ENCODE assay signal across 7 mouse cellular contexts in genomic region chr2:11553471-11554400, GRCm38 (mm10). TPM values are rescaled to one million over a fixed set of nuclear protein-coding genes. Genes with fewer than 3 reads are reported as not detected.
DNase-seq lines count a peak whose midpoint lies in the region; ATAC-seq lines count a peak whose summit lies in the region.

TSS of gene Pfkfb3 (minus strand) at chr2:11554077.

- 2% methylated on average over 66 of the region's 67 CpGs for WGBS in embryonic facial prominence, embryonic 11.5 days
- WGBS in limb, embryonic 10.5 days = 2% methylated on average over 67 of the region's 67 CpGs
- WGBS in midbrain, embryonic 11.5 days = 2% methylated on average over 63 of the region's 67 CpGs

- no peaks in the 10 kb centered on the region for H3K36me3 ChIP-seq in embryonic facial prominence, embryonic 11.5 days (replicated peaks; ENCODE audit: control insufficient read depth, insufficient read depth, low read depth, low read length)
- H3K36me3 ChIP-seq in limb, embryonic 10.5 days = no peaks in the 10 kb centered on the region
- no peaks in the 10 kb centered on the region for H3K36me3 ChIP-seq in midbrain, embryonic 11.5 days (ENCODE audit: control insufficient read depth, insufficient read depth, low read length)

- peak; percentile 92 for DNase-seq in adrenal gland, adult 2 months
- peak; percentile 55 for DNase-seq in embryonic facial prominence, embryonic 11.5 days (ENCODE audit: low spot score)
- peak; percentile 85 to 91 for DNase-seq in heart, adult 18-20 months
- peak; percentile 75 for DNase-seq in kidney, adult 18-20 months
- DNase-seq in limb, embryonic 10.5 days (ENCODE audit: low spot score) = peak; percentile 76
- peak; percentile 97 for DNase-seq in midbrain, embryonic 11.5 days (ENCODE audit: low spot score, missing footprints)
- peak; percentile 65 for DNase-seq in skeletal muscle tissue, adult 2 months (ENCODE audit: low read depth, low spot score)

- peak; percentile 68 for ATAC-seq in embryonic facial prominence, embryonic 11.5 days (replicated peaks; ENCODE audit: insufficient number of reproducible peaks, low FRiP score, low TSS enrichment, low read depth)
- peak; percentile 88 for ATAC-seq in midbrain, embryonic 11.5 days (ENCODE audit: low FRiP score)

- H3K9me3 ChIP-seq in embryonic facial prominence, embryonic 11.5 days (replicated peaks; ENCODE audit: control insufficient read depth, low read length) = no peaks in the 10 kb centered on the region
- no peaks in the 10 kb centered on the region for H3K9me3 ChIP-seq in limb, embryonic 10.5 days (replicated peaks)
- H3K9me3 ChIP-seq in midbrain, embryonic 11.5 days (ENCODE audit: control insufficient read depth, low read length) = no peaks in the 10 kb centered on the region

- H3K4me2 ChIP-seq in embryonic facial prominence, embryonic 11.5 days (ENCODE audit: low read depth, low read length) = peak within 1 kb of the TSS; percentile 88
- H3K4me2 ChIP-seq in midbrain, embryonic 11.5 days = peak within 1 kb of the TSS; percentile 79

- peak within 1 kb of the TSS; percentile 47 for H3K4me3 ChIP-seq in embryonic facial prominence, embryonic 11.5 days (ENCODE audit: low read depth, low read length)
- H3K4me3 ChIP-seq in limb, embryonic 10.5 days = peak within 1 kb of the TSS; percentile 61
- peak within 1 kb of the TSS; percentile 38 for H3K4me3 ChIP-seq in midbrain, embryonic 11.5 days (ENCODE audit: low read depth, low read length)

- no peaks in the 10 kb centered on the region for H3K4me1 ChIP-seq in embryonic facial prominence, embryonic 11.5 days (ENCODE audit: control insufficient read depth, insufficient read depth, low read length)
- H3K4me1 ChIP-seq in limb, embryonic 10.5 days = peaks cover 21% of the 10 kb centered on the region
- peaks cover 10% of the 10 kb centered on the region for H3K4me1 ChIP-seq in midbrain, embryonic 11.5 days (ENCODE audit: control insufficient read depth, insufficient read depth, low read length)

- no peak within 1 kb of the TSS for H3K27ac ChIP-seq in embryonic facial prominence, embryonic 11.5 days (replicated peaks; ENCODE audit: low read depth, low read length)
- H3K27ac ChIP-seq in limb, embryonic 10.5 days = peak within 1 kb of the TSS; percentile 69
- H3K27ac ChIP-seq in midbrain, embryonic 11.5 days (ENCODE audit: low read depth, low read length) = no peak within 1 kb of the TSS

- peaks cover 21% of the 10 kb centered on the region for H3K27me3 ChIP-seq in embryonic facial prominence, embryonic 11.5 days (ENCODE audit: control insufficient read depth, insufficient read depth, low read length)
- peaks cover 57% of the 10 kb centered on the region for H3K27me3 ChIP-seq in limb, embryonic 10.5 days (ENCODE audit: low read depth, poor library complexity, severe bottlenecking)
- peaks cover 18% of the 10 kb centered on the region for H3K27me3 ChIP-seq in midbrain, embryonic 11.5 days (ENCODE audit: control insufficient read depth, insufficient read depth, low read length)

- peak within 1 kb of the TSS; percentile 60 for H3K9ac ChIP-seq in embryonic facial prominence, embryonic 11.5 days (replicated peaks; ENCODE audit: low read length)
- peak within 1 kb of the TSS; percentile 56 for H3K9ac ChIP-seq in midbrain, embryonic 11.5 days (ENCODE audit: low read length)

RNA-seq across cellular contexts. Expression of gene Pfkfb3, which starts in this region (rescaled TPM):
- total RNA-seq in adrenal gland, adult 2 months (2021) = 100 to 1,000 TPM; 163 to 230 TPM
- 26.0 and 50.3 TPM in 2 replicates for polyA plus RNA-seq in adrenal gland, adult 2 months (2012; rRNA removed)
- polyA plus RNA-seq in embryonic facial prominence, embryonic 11.5 days (2014; fragmentation: Nextera tagmentation; extraction: Ambion mirVana) = 12.2 and 13.8 TPM in 2 replicates
- total RNA-seq in heart, adult 18-20 months (2021) = 10 to 100 TPM; 11.3 to 23.2 TPM
- polyA plus RNA-seq in limb, embryonic 10.5 days (2016; fragmentation: Nextera tagmentation; extraction: Ambion mirVana) = 10.7 and 11.3 TPM in 2 replicates
- polyA plus RNA-seq in midbrain, embryonic 11.5 days (2014; fragmentation: Nextera tagmentation; extraction: Ambion mirVana) = 13.8 TPM in 2 replicates

Comparison
In these comparisons a context has a peak if more than half of its experiments do, and no peak if none do; other contexts are left out.
1. RNA of gene Pfkfb3 (total RNA-seq): 163 to 230 TPM in adrenal gland, adult 2 months; 11.3 to 23.2 TPM in heart, adult 18-20 months; every median in the first group is over 4 times any median in the second.
2. Peak in every context shown above with its lines, with median percentiles within 50 percentile points of each other: DNase-seq and H3K4me3 ChIP-seq.